Mouse (Mus musculus) spleen, adult 12 weeks (tissue): ENCODE data around the gene Atg7.

ENCODE experiments used
- DNase-seq: peaks from one replicate; pipeline ENCODE4 v3.0.0; 2022; ENCODE audit warnings: low spot score

The Atg7 gene

GRCm38 (mm10) chr6:114736355-114736754 lies 93.5 kb downstream of the Atg7 start:
- DNase-seq = no peak

GRCm38 (mm10) chr6:114737181-114737580 lies 94.3 kb downstream of the Atg7 start:
- no peak for DNase-seq

- no peak for DNase-seq
These were observed 95.2 kb downstream of the Atg7 start for GRCm38 (mm10) chr6:114737931-114738759.

GRCm38 (mm10) chr6:114738760-114739112 lies 95.8 kb downstream of the Atg7 start:
- no peak for DNase-seq

GRCm38 (mm10) chr6:114742209-114743003 lies 99.5 kb downstream of the Atg7 start:
- no peak for DNase-seq

GRCm38 (mm10) chr6:114743126-114743525 lies 100.2 kb downstream of the Atg7 start:
- no peak for DNase-seq

- no peak for DNase-seq
These were observed 100.9 kb downstream of the Atg7 start for GRCm38 (mm10) chr6:114743845-114744244.

- DNase-seq = no peak
These were observed 103.6 kb downstream of the Atg7 start for GRCm38 (mm10) chr6:114746439-114746974.

GRCm38 (mm10) chr6:114748419-114748818 lies 105.5 kb downstream of the Atg7 start:
- no peak for DNase-seq

GRCm38 (mm10) chr6:114748882-114749281 lies 106.0 kb downstream of the Atg7 start:
- DNase-seq = no peak

GRCm38 (mm10) chr6:114758795-114759194 lies 115.9 kb downstream of the Atg7 start:
- DNase-seq = no peak

GRCm38 (mm10) chr6:114766314-114766713 lies 123.4 kb downstream of the Atg7 start:
- DNase-seq = no peak

GRCm38 (mm10) chr6:114767710-114768109 lies 124.8 kb downstream of the Atg7 start:
- no peak for DNase-seq

GRCm38 (mm10) chr6:114770337-114770736 lies 127.4 kb downstream of the Atg7 start:
- no peak for DNase-seq

GRCm38 (mm10) chr6:114771502-114771901 lies 128.6 kb downstream of the Atg7 start:
- DNase-seq = no peak

- DNase-seq = no peak
These were observed 132.3 kb downstream of the Atg7 start for GRCm38 (mm10) chr6:114775210-114775609.

GRCm38 (mm10) chr6:114777872-114778271 lies 135.0 kb downstream of the Atg7 start:
- no peak for DNase-seq

- DNase-seq = peak; percentile 4
These were observed 135.8 kb downstream of the Atg7 start for GRCm38 (mm10) chr6:114778650-114779049.

GRCm38 (mm10) chr6:114780583-114780982 lies 137.7 kb downstream of the Atg7 start:
- DNase-seq = no peak

GRCm38 (mm10) chr6:114781415-114782240 lies 138.7 kb downstream of the Atg7 start:
- DNase-seq = no peak

GRCm38 (mm10) chr6:114782486-114782885 lies 139.6 kb downstream of the Atg7 start:
- DNase-seq = no peak

- DNase-seq = no peak
These were observed 143.6 kb downstream of the Atg7 start for GRCm38 (mm10) chr6:114786461-114786860.
